Mouse (Mus musculus) embryonic facial prominence, embryonic 11.5 days (tissue): ENCODE results near the gene Piwil1. TPM values are rescaled to one million over a fixed set of nuclear protein-coding genes. Genes with fewer than 3 reads are reported as not detected.
"Not testable (repeated sequence)": the region's sequence is repeated elsewhere in the genome, so short reads cannot be mapped to it uniquely, and the experiment has no call there.

ENCODE experiments used
- ATAC-seq: fragments of 200-750 bp; cut with Nextera tagmentation; replicated peaks from 2 replicates; pipeline ENCODE4 v1.8.0; 2017; ENCODE audit warnings: low read depth; ENCODE audit not compliant: insufficient number of reproducible peaks, low FRiP score, low TSS enrichment
- DNase-seq: peaks from one replicate; pipeline ENCODE4 v3.0.0-alpha.2; 2015; ENCODE audit warnings: low spot score
- H3K27ac ChIP-seq: fragments of 300-500 bp; sonication (generic); replicated peaks from 2 replicates; pipeline ENCODE4 v1.5.1; 2014; ENCODE audit warnings: mild to moderate bottlenecking, low read depth, low read length, control low read depth
- H3K27me3 ChIP-seq: fragments of 300-500 bp; sonication (generic); 2 replicates; pipeline ENCODE4 v1.6.1; 2014; ENCODE audit warnings: mild to moderate bottlenecking, low read length, moderate library complexity, mixed read lengths; ENCODE audit not compliant: control insufficient read depth, insufficient read depth
- H3K36me3 ChIP-seq: fragments of 300-500 bp; sonication (generic); replicated peaks from 2 replicates; pipeline ENCODE4 v1.6.1; 2014; ENCODE audit warnings: low read depth, mild to moderate bottlenecking, low read length, moderate library complexity, mixed read lengths; ENCODE audit not compliant: control insufficient read depth, insufficient read depth
- H3K4me1 ChIP-seq: fragments of 300-500 bp; sonication (generic); 2 replicates; pipeline ENCODE4 v1.6.1; 2014; ENCODE audit warnings: low read length, mixed read lengths; ENCODE audit not compliant: control insufficient read depth, insufficient read depth
- H3K4me2 ChIP-seq: fragments of 300-500 bp; sonication (generic); 2 replicates; pipeline ENCODE4 v1.6.1; 2014; ENCODE audit warnings: low read depth, mild to moderate bottlenecking, control low read depth, low read length, moderate library complexity
- H3K4me3 ChIP-seq: fragments of 300-500 bp; sonication (generic); 2 replicates; pipeline ENCODE4 v1.5.1; 2014; ENCODE audit warnings: low read depth, low read length, control low read depth
- H3K9ac ChIP-seq: fragments of 300-500 bp; sonication (generic); replicated peaks from 2 replicates; pipeline ENCODE4 v1.6.1; 2014; ENCODE audit warnings: mild to moderate bottlenecking, control low read depth, low read length
- H3K9me3 ChIP-seq: fragments of 300-500 bp; sonication (generic); replicated peaks from 2 replicates; pipeline ENCODE4 v1.6.1; 2016; ENCODE audit warnings: mild to moderate bottlenecking, low read length, inconsistent platforms, mixed read lengths; ENCODE audit not compliant: control insufficient read depth
- WGBS: fragments of 180-500 bp; shearing (Covaris S2); extraction: QIAGEN DNeasy Blood & Tissue Kit; methylation state at CpG from one replicate; pipeline ENCODE4 v1.1.7; 2014; 5-methylcytosine and 5-hydroxymethylcytosine counted together
- polyA plus RNA-seq: library from polyadenylated mRNA; unstranded; fragments of >200 nt; fragmentation: Nextera tagmentation; extraction: Ambion mirVana; gene quantifications from 2 replicates; pipeline ENCODE4 v1.2.1, GENCODE M21; 2014

Piwil1 gene
- polyA plus RNA-seq, 1 experiment from 2014 or later: not detected

GRCm38 (mm10) chr5:128711847-128712246 lies 9.5 kb downstream of the Piwil1 start:
- 84% methylated on average over 6 of the region's 6 CpGs for WGBS
- Histone ChIP-seq H3K9ac (no peak overlapping the region), H3K4me3 (no peak overlapping the region), H3K36me3 (no peaks in the 10 kb centered on the region), H3K4me2 (no peak overlapping the region), H3K27ac (no peak overlapping the region), H3K27me3 (no peaks in the 10 kb centered on the region), H3K4me1 (no peaks in the 10 kb centered on the region), H3K9me3 (no peaks in the 10 kb centered on the region)
- ATAC-seq: no peak
- DNase-seq: peak; percentile 48

GRCm38 (mm10) chr5:128715171-128715570 lies 12.8 kb downstream of the Piwil1 start:
- Histone ChIP-seq H3K27ac (no peak overlapping the region), H3K27me3 (no peaks in the 10 kb centered on the region), H3K4me3 (no peak overlapping the region), H3K4me1 (no peaks in the 10 kb centered on the region), H3K9me3 (no peaks in the 10 kb centered on the region), H3K36me3 (no peaks in the 10 kb centered on the region), H3K9ac (no peak overlapping the region), H3K4me2 (no peak overlapping the region)
- ATAC-seq: no peak
- WGBS: 74% methylated on average over 16 of the region's 16 CpGs
- DNase-seq: no peak

- ATAC-seq, H3K9ac ChIP-seq, H3K4me2 ChIP-seq, H3K4me3 ChIP-seq, H3K27ac ChIP-seq, H3K36me3 ChIP-seq, DNase-seq, H3K4me1 ChIP-seq, H3K27me3 ChIP-seq, H3K9me3 ChIP-seq: not testable (repeated sequence)
- 92% methylated on average over 11 of the region's 11 CpGs for WGBS
These were observed 18.1 kb downstream of the Piwil1 start for GRCm38 (mm10) chr5:128720461-128720860.

GRCm38 (mm10) chr5:128729341-128729740 lies 27.0 kb downstream of the Piwil1 start:
- H3K27me3 ChIP-seq: no peaks in the 10 kb centered on the region
- WGBS: 72% methylated on average over 5 of the region's 5 CpGs
- H3K9ac ChIP-seq: no peak overlapping the region
- ATAC-seq: no peak
- no peak overlapping the region for H3K4me3 ChIP-seq
- H3K4me1 ChIP-seq: no peaks in the 10 kb centered on the region
- no peak overlapping the region for H3K27ac ChIP-seq
- peak; percentile 54 for DNase-seq
- H3K36me3 ChIP-seq: no peaks in the 10 kb centered on the region
- H3K9me3 ChIP-seq: no peaks in the 10 kb centered on the region
- H3K4me2 ChIP-seq: no peak overlapping the region

- DNase-seq: peak; percentile 61
- Histone ChIP-seq H3K9ac (no peak overlapping the region), H3K4me2 (no peak overlapping the region), H3K4me3 (no peak overlapping the region), H3K4me1 (no peaks in the 10 kb centered on the region), H3K36me3 (no peaks in the 10 kb centered on the region), H3K27ac (no peak overlapping the region), H3K27me3 (no peaks in the 10 kb centered on the region), H3K9me3 (no peaks in the 10 kb centered on the region)
- 37% methylated on average over 5 of the region's 5 CpGs for WGBS
- ATAC-seq: no peak
These were observed 28.3 kb downstream of the Piwil1 start for GRCm38 (mm10) chr5:128730634-128731033.

- Histone ChIP-seq H3K4me3 (no peak overlapping the region), H3K4me2 (no peak overlapping the region), H3K27ac (no peak overlapping the region), H3K4me1 (no peaks in the 10 kb centered on the region), H3K9me3 (no peaks in the 10 kb centered on the region), H3K27me3 (no peaks in the 10 kb centered on the region), H3K9ac (no peak overlapping the region), H3K36me3 (no peaks in the 10 kb centered on the region)
- WGBS: 69% methylated on average over 11 of the region's 11 CpGs
- ATAC-seq (no peak), DNase-seq (peak; percentile 28)
These were observed 30.2 kb downstream of the Piwil1 start for GRCm38 (mm10) chr5:128732416-128733014.

GRCm38 (mm10) chr5:128733955-128734354 lies 31.6 kb downstream of the Piwil1 start:
- Histone ChIP-seq H3K9me3 (no peaks in the 10 kb centered on the region), H3K4me2 (no peak overlapping the region), H3K9ac (no peak overlapping the region), H3K27ac (no peak overlapping the region), H3K4me3 (no peak overlapping the region), H3K27me3 (no peaks in the 10 kb centered on the region), H3K36me3 (no peaks in the 10 kb centered on the region), H3K4me1 (no peaks in the 10 kb centered on the region)
- ATAC-seq (no peak), DNase-seq (peak; percentile 83)
- 5% methylated on average over 6 of the region's 6 CpGs for WGBS

- 74% methylated on average over 22 of the region's 22 CpGs for WGBS
- Histone ChIP-seq H3K4me1 (no peaks in the 10 kb centered on the region), H3K4me3 (no peak overlapping the region), H3K36me3 (no peaks in the 10 kb centered on the region), H3K4me2 (no peak overlapping the region), H3K27ac (no peak overlapping the region), H3K9ac (no peak overlapping the region), H3K9me3 (no peaks in the 10 kb centered on the region), H3K27me3 (no peaks in the 10 kb centered on the region; the same call in 1 of the 2 replicates)
- ATAC-seq: no peak
- no peak for DNase-seq
These were observed 33.6 kb downstream of the Piwil1 start for GRCm38 (mm10) chr5:128735921-128736320.
